Mouse (Mus musculus): ENCODE results near the gene Ugt1a10. TPM values are rescaled to one million over a fixed set of nuclear protein-coding genes. Genes with fewer than 3 reads are reported as not detected.
"Not testable (repeated sequence)": the region's sequence is repeated elsewhere in the genome, so short reads cannot be mapped to it uniquely, and the experiment has no call there.

Ugt1a10 gene
- polyA plus RNA-seq, 1 experiment = not detected

- not testable (repeated sequence) for H3K4me1 ChIP-seq (ENCODE audit: control insufficient read depth, insufficient read depth, insufficient read length, low read length); H3K27ac ChIP-seq (replicated peaks; ENCODE audit: low read depth, low read length); H3K4me3 ChIP-seq (ENCODE audit: insufficient read depth, low read depth, low read length)
Observed at GRCm38 (mm10) chr1:88109027-88109557, 53.9 kb downstream of the Ugt1a10 start.

GRCm38 (mm10) chr1:88109604-88110003 is 54.4 kb downstream of the Ugt1a10 start:
- not testable (repeated sequence) for H3K4me1 ChIP-seq (ENCODE audit: control insufficient read depth, insufficient read depth, insufficient read length, low read length); H3K27ac ChIP-seq (replicated peaks; ENCODE audit: low read depth, low read length); H3K4me3 ChIP-seq (ENCODE audit: insufficient read depth, low read depth, low read length)

GRCm38 (mm10) chr1:88112769-88113168 is 57.6 kb downstream of the Ugt1a10 start:
- not testable (repeated sequence) for H3K4me3 ChIP-seq (ENCODE audit: insufficient read depth, low read depth, low read length); H3K4me1 ChIP-seq (ENCODE audit: control insufficient read depth, insufficient read depth, insufficient read length, low read length)

GRCm38 (mm10) chr1:88120550-88120949 is 65.4 kb downstream of the Ugt1a10 start:
- H3K4me3 ChIP-seq (ENCODE audit: insufficient read depth, low read depth, low read length); H3K4me1 ChIP-seq (ENCODE audit: control insufficient read depth, insufficient read depth, insufficient read length, low read length); H3K27ac ChIP-seq (replicated peaks; ENCODE audit: low read depth, low read length): not testable (repeated sequence)

More at GRCm38 (mm10) chr1:88112769-88113168, 57.6 kb downstream of the Ugt1a10 start:
- H3K27ac ChIP-seq (replicated peaks; ENCODE audit: low read depth, low read length) = not testable (repeated sequence)

GRCm38 (mm10) chr1:88121521-88121920 is 66.3 kb downstream of the Ugt1a10 start:
- not testable (repeated sequence) for H3K4me3 ChIP-seq (ENCODE audit: insufficient read depth, low read depth, low read length); H3K27ac ChIP-seq (replicated peaks; ENCODE audit: low read depth, low read length); H3K4me1 ChIP-seq (ENCODE audit: control insufficient read depth, insufficient read depth, insufficient read length, low read length)

GRCm38 (mm10) chr1:88125827-88126360 is 70.7 kb downstream of the Ugt1a10 start:
- not testable (repeated sequence) for H3K4me1 ChIP-seq (ENCODE audit: control insufficient read depth, insufficient read depth, insufficient read length, low read length); H3K4me3 ChIP-seq (ENCODE audit: insufficient read depth, low read depth, low read length); H3K27ac ChIP-seq (replicated peaks; ENCODE audit: low read depth, low read length)

GRCm38 (mm10) chr1:88129091-88129490 is 73.9 kb downstream of the Ugt1a10 start:
- H3K4me1 ChIP-seq (ENCODE audit: control insufficient read depth, insufficient read depth, insufficient read length, low read length); H3K27ac ChIP-seq (replicated peaks; ENCODE audit: low read depth, low read length); H3K4me3 ChIP-seq (ENCODE audit: insufficient read depth, low read depth, low read length): not testable (repeated sequence)

GRCm38 (mm10) chr1:88130223-88130622 is 75.0 kb downstream of the Ugt1a10 start:
- H3K4me1 ChIP-seq (ENCODE audit: control insufficient read depth, insufficient read depth, insufficient read length, low read length); H3K27ac ChIP-seq (replicated peaks; ENCODE audit: low read depth, low read length); H3K4me3 ChIP-seq (ENCODE audit: insufficient read depth, low read depth, low read length): not testable (repeated sequence)

GRCm38 (mm10) chr1:88133908-88134456 is 78.8 kb downstream of the Ugt1a10 start:
- Histone ChIP-seq H3K4me3 (ENCODE audit: insufficient read depth, low read depth, low read length) (no peak overlapping the region), H3K4me1 (ENCODE audit: control insufficient read depth, insufficient read depth, insufficient read length, low read length) (peaks cover 3% of the 10 kb centered on the region; the same call in 1 of the 2 replicates), H3K27ac (replicated peaks; ENCODE audit: low read depth, low read length) (no peak overlapping the region)

- H3K4me3 ChIP-seq (ENCODE audit: insufficient read depth, low read depth, low read length); H3K27ac ChIP-seq (replicated peaks; ENCODE audit: low read depth, low read length); H3K4me1 ChIP-seq (ENCODE audit: control insufficient read depth, insufficient read depth, insufficient read length, low read length): not testable (repeated sequence)
Observed at GRCm38 (mm10) chr1:88134457-88135011, 79.3 kb downstream of the Ugt1a10 start, which contains the start of gene Ugt1a6a. Gene Ugt1a6a (plus strand): TSS chr1:88134809.

- H3K4me3 ChIP-seq (ENCODE audit: insufficient read depth, low read depth, low read length); H3K4me1 ChIP-seq (ENCODE audit: control insufficient read depth, insufficient read depth, insufficient read length, low read length); H3K27ac ChIP-seq (replicated peaks; ENCODE audit: low read depth, low read length): not testable (repeated sequence)
Observed at GRCm38 (mm10) chr1:88135229-88135904, 80.2 kb downstream of the Ugt1a10 start.

GRCm38 (mm10) chr1:88136646-88137045 is 81.5 kb downstream of the Ugt1a10 start:
- H3K4me1 ChIP-seq (ENCODE audit: control insufficient read depth, insufficient read depth, insufficient read length, low read length) = peaks cover 3% of the 10 kb centered on the region; the same call in 1 of the 2 replicates
- H3K4me3 ChIP-seq (ENCODE audit: insufficient read depth, low read depth, low read length) = no peak overlapping the region
- no peak overlapping the region for H3K27ac ChIP-seq (replicated peaks; ENCODE audit: low read depth, low read length)

GRCm38 (mm10) chr1:88137264-88137663 is 82.1 kb downstream of the Ugt1a10 start:
- H3K4me1 ChIP-seq (ENCODE audit: control insufficient read depth, insufficient read depth, insufficient read length, low read length) = peaks cover 3% of the 10 kb centered on the region; the same call in 1 of the 2 replicates

GRCm38 (mm10) chr1:88138145-88138544 is 83.0 kb downstream of the Ugt1a10 start:
- no peak overlapping the region for H3K4me3 ChIP-seq (ENCODE audit: insufficient read depth, low read depth, low read length)
- peaks cover 3% of the 10 kb centered on the region; the same call in 1 of the 2 replicates for H3K4me1 ChIP-seq (ENCODE audit: control insufficient read depth, insufficient read depth, insufficient read length, low read length)
- H3K27ac ChIP-seq (replicated peaks; ENCODE audit: low read depth, low read length) = no peak overlapping the region

More at GRCm38 (mm10) chr1:88137264-88137663, 82.1 kb downstream of the Ugt1a10 start:
- no peak overlapping the region for H3K4me3 ChIP-seq (ENCODE audit: insufficient read depth, low read depth, low read length)
- no peak overlapping the region for H3K27ac ChIP-seq (replicated peaks; ENCODE audit: low read depth, low read length)

- H3K4me1 ChIP-seq (ENCODE audit: control insufficient read depth, insufficient read depth, insufficient read length, low read length); H3K27ac ChIP-seq (replicated peaks; ENCODE audit: low read depth, low read length); H3K4me3 ChIP-seq (ENCODE audit: insufficient read depth, low read depth, low read length): not testable (repeated sequence)
Observed at GRCm38 (mm10) chr1:88140492-88140891, 85.3 kb downstream of the Ugt1a10 start.
